Mouse (Mus musculus) lung, adult 2 months (tissue): ENCODE measurements at regions not wholly inside any gene's neighbourhood (a gene's known extent, or its start where the extent isn't known, plus 50 kb on each side); places are given as distances from the start of the nearest gene placed in this dataset.

Experiments
- CTCF ChIP-seq: fragments of 200-500 bp; IDR thresholded peaks from 2 replicates; pipeline ENCODE4 v1.5.1; 2011; ENCODE audit warnings: mild to moderate bottlenecking, low read length, control low read depth; ENCODE audit not compliant: insufficient read depth
- POLR2A ChIP-seq: fragments of 200-500 bp; IDR thresholded peaks from 2 replicates; pipeline ENCODE4 v1.6.1; 2011; ENCODE audit warnings: low read depth, mild to moderate bottlenecking, control low read depth, low read length, borderline replicate concordance; ENCODE audit errors: extremely low read depth

GRCm38 (mm10) chr6:108963295-108963694 is 134.9 kb downstream of the Edem1 start:
- no peak for TF ChIP-seq CTCF
- TF ChIP-seq POLR2A: no peak
